ENCODE assay signal across 19 mouse cellular contexts in genomic region chr5:127698525-127698924, GRCm38 (mm10).
A peak's percentile ranks its signal among the peaks of the same experiment; 100 is the strongest.
DNase-seq lines count a peak whose midpoint lies in the region; ATAC-seq and TF ChIP-seq lines count a peak whose summit lies in the region.
"Had no signal": no experiment of that assay in that cellular context is flagged by ENCODE, and none has a peak within 500 bp of the region (broad histone marks: within the 10 kb centered on the region; RNA-seq: fewer than 3 reads in every experiment).

No protein-coding gene starts in this region.

- H3K4me2 ChIP-seq in hindbrain, postnatal 0 days (ENCODE audit: low read depth, low read length): no peak overlapping the region
- H3K4me2 ChIP-seq in hindbrain, embryonic 16.5 days (ENCODE audit: low read length): no peak overlapping the region
- H3K4me2 ChIP-seq in midbrain, postnatal 0 days (ENCODE audit: low read depth, low read length, poor library complexity, severe bottlenecking): no peak overlapping the region
- no peak overlapping the region for H3K4me2 ChIP-seq in midbrain, embryonic 15.5 days
- H3K4me2 ChIP-seq: embryonic facial prominence, embryonic 12.5 days; hindbrain, embryonic 15.5 days; lung, embryonic 14.5 days; midbrain, embryonic 12.5 days had no signal

- peak; percentile 61 for TF ChIP-seq CTCF in hindbrain, postnatal 0 days (IDR thresholded peaks at IDR 0.05; ENCODE audit: low read depth)
- peak; percentile 58; the same call in 1 of the 2 replicates for TF ChIP-seq CTCF in midbrain, postnatal 0 days (IDR thresholded peaks at IDR 0.05)
- TF ChIP-seq CTCF in gastrocnemius, adult 2 months (IDR thresholded peaks at IDR 0.05): no peak

- H3K9me3 ChIP-seq in hindbrain, postnatal 0 days (ENCODE audit: low read length): no peaks in the 10 kb centered on the region
- H3K9me3 ChIP-seq in hindbrain, embryonic 16.5 days (ENCODE audit: control insufficient read depth, low read length): no peaks in the 10 kb centered on the region
- no peaks in the 10 kb centered on the region for H3K9me3 ChIP-seq in midbrain, postnatal 0 days (ENCODE audit: low read length)
- H3K9me3 ChIP-seq in midbrain, embryonic 15.5 days: no peaks in the 10 kb centered on the region
- H3K9me3 ChIP-seq: embryonic facial prominence, embryonic 12.5 days; hindbrain, embryonic 15.5 days had no signal

- intact Hi-C loops in gastrocnemius, adult 2 months (cut with DNase I): no loop called here

- 53% methylated on average over 2 of the region's 2 CpGs for WGBS in hindbrain, postnatal 0 days
- 53% methylated on average over 2 of the region's 2 CpGs for WGBS in hindbrain, embryonic 16.5 days
- 54% methylated on average over 2 of the region's 2 CpGs for WGBS in midbrain, postnatal 0 days
- 66% methylated on average over 2 of the region's 2 CpGs for WGBS in midbrain, embryonic 15.5 days

- H3K36me3 ChIP-seq in hindbrain, postnatal 0 days (ENCODE audit: insufficient read depth, low read length): no peaks in the 10 kb centered on the region
- H3K36me3 ChIP-seq in hindbrain, embryonic 16.5 days (ENCODE audit: control insufficient read depth, insufficient read depth, low read length): no peaks in the 10 kb centered on the region
- no peaks in the 10 kb centered on the region for H3K36me3 ChIP-seq in midbrain, postnatal 0 days (ENCODE audit: insufficient read depth, low read length)
- H3K36me3 ChIP-seq in midbrain, embryonic 15.5 days (replicated peaks): no peaks in the 10 kb centered on the region
- H3K36me3 ChIP-seq: embryonic facial prominence, embryonic 12.5 days; hindbrain, embryonic 15.5 days; midbrain, embryonic 12.5 days had no signal

- no peaks in the 10 kb centered on the region for H3K4me1 ChIP-seq in hindbrain, postnatal 0 days (ENCODE audit: insufficient read depth, low read length)
- no peaks in the 10 kb centered on the region for H3K4me1 ChIP-seq in hindbrain, embryonic 16.5 days (ENCODE audit: control insufficient read depth, insufficient read depth, low read depth, low read length)
- no peaks in the 10 kb centered on the region for H3K4me1 ChIP-seq in midbrain, postnatal 0 days (ENCODE audit: insufficient read depth, low read length)
- H3K4me1 ChIP-seq in midbrain, embryonic 15.5 days: no peaks in the 10 kb centered on the region
- H3K4me1 ChIP-seq: embryonic facial prominence, embryonic 12.5 days; hindbrain, embryonic 15.5 days; midbrain, embryonic 12.5 days had no signal

- DNase-seq in cerebellum, adult 11 months: peak; percentile 2
- DNase-seq in hindbrain, postnatal 0 days (ENCODE audit: low spot score): peak; percentile 63
- peak; percentile 63 for DNase-seq in midbrain, postnatal 0 days (ENCODE audit: low spot score)
- no peak for DNase-seq in gastrocnemius, adult 2 months
- no peak for DNase-seq in thymus, postnatal 0 days (ENCODE audit: low spot score)
- DNase-seq: gastrocnemius, postnatal 14 days; heart, adult 2 months; kidney, adult 2 months; kidney, postnatal 36 days; lung, embryonic 14.5 days; spleen, adult 18-20 months; thymus, adult 2 months had no signal

- ATAC-seq in cerebellum, adult (ENCODE audit: insufficient number of reproducible peaks, low FRiP score, low TSS enrichment): no peak
- ATAC-seq in hindbrain, postnatal 0 days: no peak
- no peak for ATAC-seq in hindbrain, embryonic 16.5 days
- no peak for ATAC-seq in midbrain, postnatal 0 days (ENCODE audit: low FRiP score)
- no peak for ATAC-seq in midbrain, embryonic 15.5 days (replicated peaks)

- no peak overlapping the region for H3K4me3 ChIP-seq in hindbrain, postnatal 0 days (ENCODE audit: low read length)
- H3K4me3 ChIP-seq in hindbrain, embryonic 16.5 days (ENCODE audit: low read length): no peak overlapping the region
- H3K4me3 ChIP-seq in midbrain, postnatal 0 days (ENCODE audit: low read depth, low read length): no peak overlapping the region
- H3K4me3 ChIP-seq in midbrain, embryonic 15.5 days: no peak overlapping the region
- no peak overlapping the region for H3K4me3 ChIP-seq in gastrocnemius, adult 2 months
- H3K4me3 ChIP-seq: embryonic facial prominence, embryonic 12.5 days; heart, adult 2 months; hindbrain, embryonic 15.5 days; midbrain, embryonic 12.5 days; myocyte had no signal

- H3K27me3 ChIP-seq in hindbrain, postnatal 0 days (ENCODE audit: insufficient read depth, low read length): no peaks in the 10 kb centered on the region
- H3K27me3 ChIP-seq in hindbrain, embryonic 16.5 days (replicated peaks; ENCODE audit: control insufficient read depth, insufficient read depth, low read length): no peaks in the 10 kb centered on the region
- no peaks in the 10 kb centered on the region for H3K27me3 ChIP-seq in midbrain, postnatal 0 days (ENCODE audit: insufficient read depth, low read length)
- no peaks in the 10 kb centered on the region for H3K27me3 ChIP-seq in midbrain, embryonic 15.5 days (replicated peaks)
- H3K27me3 ChIP-seq: embryonic facial prominence, embryonic 12.5 days; hindbrain, embryonic 15.5 days; midbrain, embryonic 12.5 days had no signal

- no peak overlapping the region for H3K27ac ChIP-seq in hindbrain, postnatal 0 days
- no peak overlapping the region for H3K27ac ChIP-seq in hindbrain, embryonic 16.5 days (ENCODE audit: low read depth, low read length)
- no peak overlapping the region for H3K27ac ChIP-seq in midbrain, postnatal 0 days (ENCODE audit: low read depth, low read length)
- H3K27ac ChIP-seq in midbrain, embryonic 15.5 days: no peak overlapping the region
- no peak overlapping the region for H3K27ac ChIP-seq in gastrocnemius, adult 2 months
- H3K27ac ChIP-seq: embryonic facial prominence, embryonic 12.5 days; heart, adult 2 months; hindbrain, embryonic 15.5 days; midbrain, embryonic 12.5 days had no signal

- H3K9ac ChIP-seq in hindbrain, postnatal 0 days (replicated peaks; ENCODE audit: low read length): no peak overlapping the region
- no peak overlapping the region for H3K9ac ChIP-seq in hindbrain, embryonic 16.5 days (ENCODE audit: low read depth, low read length)
- no peak overlapping the region for H3K9ac ChIP-seq in midbrain, postnatal 0 days (replicated peaks; ENCODE audit: low read length, poor library complexity, severe bottlenecking)
- no peak overlapping the region for H3K9ac ChIP-seq in midbrain, embryonic 15.5 days
- H3K9ac ChIP-seq: embryonic facial prominence, embryonic 12.5 days; hindbrain, embryonic 15.5 days; lung, embryonic 14.5 days; midbrain, embryonic 12.5 days had no signal

Comparison
In these comparisons a context has a peak if more than half of its experiments do, and no peak if none do; other contexts are left out.
1. DNase-seq: peak in cerebellum, adult 11 months (single experiment), hindbrain, postnatal 0 days (single experiment) and midbrain, postnatal 0 days (single experiment); none in gastrocnemius, adult 2 months (single experiment) and thymus, postnatal 0 days (single experiment).